Mouse (Mus musculus): ENCODE measurements at regions not wholly inside any gene's neighbourhood (a gene's known extent, or its start where the extent isn't known, plus 50 kb on each side); places are given as distances from the start of the nearest gene placed in this dataset.

DNA sequence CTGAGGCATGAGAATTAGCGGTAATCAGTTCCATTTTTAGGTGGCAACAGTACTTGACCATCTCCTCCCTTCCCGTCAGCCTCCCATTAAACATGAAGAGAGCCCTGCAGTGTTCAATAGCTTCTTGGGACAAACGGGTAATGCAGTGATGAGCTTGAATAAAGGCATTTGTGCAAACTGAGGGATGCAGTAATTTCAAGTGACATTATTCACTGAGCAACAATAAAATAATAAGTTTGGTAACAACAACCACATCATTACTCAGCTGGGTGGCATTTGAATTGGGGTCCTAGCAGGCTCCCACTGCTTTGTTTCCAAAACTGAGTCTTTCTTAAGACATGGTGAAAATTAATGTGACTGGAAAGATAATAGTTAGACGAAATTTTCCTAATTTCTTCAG, 315.2 kb upstream of the C030005K15Rik start:
- in situ Hi-C loops (cut with MboI, MseI): no loop called here

GRCm38 (mm10) chr10:98043873-98044272, 317.3 kb upstream of the C030005K15Rik start:
- in situ Hi-C loops (cut with MboI, MseI): no loop called here

GRCm38 (mm10) chr10:98044579-98044978, 318.0 kb upstream of the C030005K15Rik start:
- in situ Hi-C loops (cut with MboI, MseI): no loop called here

DNA sequence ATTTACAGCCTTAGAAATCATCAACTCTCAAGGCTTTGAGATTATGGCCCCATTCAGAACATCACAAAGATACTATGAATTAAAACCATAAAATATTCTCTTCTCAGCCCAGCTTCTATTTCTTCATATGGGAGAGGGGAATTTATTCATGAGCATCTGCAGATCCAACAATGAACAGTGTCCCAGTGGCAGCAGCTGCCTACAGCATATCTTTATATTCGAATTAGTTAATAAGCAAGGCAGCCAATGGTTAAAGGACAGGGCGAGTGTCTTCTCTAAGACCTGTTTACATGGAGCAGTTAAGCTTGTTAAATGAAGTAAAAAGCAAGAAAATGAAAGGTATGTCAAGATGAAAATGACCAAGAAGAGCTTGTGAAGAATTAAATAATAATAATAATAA, 346.9 kb upstream of the C030005K15Rik start:
- in situ Hi-C loops (cut with MboI, MseI): no loop called here

DNA sequence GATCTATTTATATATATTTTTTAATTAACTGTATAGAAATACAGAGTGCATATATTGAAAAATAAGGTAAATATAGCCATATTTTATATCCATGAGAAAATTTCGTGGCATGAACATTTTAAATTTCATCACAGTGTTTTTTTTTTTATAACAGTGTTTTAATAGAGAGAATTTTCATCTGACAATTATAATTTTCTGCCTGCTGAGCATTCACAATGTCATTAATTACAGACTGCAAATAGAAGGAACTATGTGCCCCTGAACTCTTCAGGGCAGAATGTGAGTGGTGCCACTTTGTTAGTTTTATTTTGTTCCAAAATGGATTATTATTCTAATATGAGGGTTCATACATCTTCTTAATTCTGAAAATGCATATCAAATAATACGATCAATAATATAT, 358.3 kb upstream of the C030005K15Rik start:
- in situ Hi-C loops (cut with MboI, MseI): no loop called here

DNA sequence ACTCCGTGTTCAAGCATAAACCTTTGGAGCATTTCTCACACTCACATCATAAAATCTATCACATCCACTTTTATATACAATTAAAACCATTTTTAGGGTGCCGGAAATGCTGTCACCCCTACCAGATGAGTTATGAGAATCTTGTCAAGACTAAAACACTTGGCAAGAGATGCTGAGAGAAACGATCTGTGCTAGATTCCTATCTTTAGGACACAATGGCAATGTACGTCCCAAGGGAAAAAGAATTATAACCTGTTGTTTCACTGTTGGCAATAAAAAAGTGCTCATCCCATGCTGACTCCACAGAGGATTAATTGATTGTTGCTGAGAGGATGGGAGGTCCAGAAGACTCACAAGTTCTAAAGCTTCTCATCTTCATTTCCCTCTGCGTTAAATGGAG, 389.7 kb upstream of the C030005K15Rik start:
- in situ Hi-C loops (cut with MboI, MseI): no loop called here

DNA sequence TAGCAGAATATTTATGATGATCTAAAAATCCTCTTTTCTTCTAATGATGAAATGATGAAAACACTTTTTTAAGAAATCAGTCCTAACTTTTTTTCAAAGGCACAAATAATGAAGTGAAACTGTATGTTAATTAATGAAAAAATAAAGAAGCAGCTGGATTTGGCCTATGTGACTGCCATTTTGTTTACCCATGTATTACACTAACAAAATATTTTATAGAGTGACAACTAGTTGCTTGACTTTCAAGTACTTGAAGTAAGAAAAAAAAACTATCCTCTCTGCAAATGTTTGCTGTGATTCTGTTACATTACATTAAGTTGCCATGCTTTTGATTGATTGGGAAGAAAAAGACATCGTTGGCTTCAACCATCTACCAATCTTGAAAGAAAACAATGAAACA, 399.2 kb upstream of the C030005K15Rik start:
- in situ Hi-C loops (cut with MboI, MseI): no loop called here

GRCm38 (mm10) chr10:98135026-98135425, 408.5 kb upstream of the C030005K15Rik start:
- in situ Hi-C loops (cut with MboI, MseI): loop anchor here (10.0 kb wide), 1 partner anchor 160 kb away; no protein-coding TSS in a partner anchor

GRCm38 (mm10) chr10:98145773-98146172, 419.2 kb upstream of the C030005K15Rik start:
- in situ Hi-C loops (cut with MboI, MseI): no loop called here

DNA sequence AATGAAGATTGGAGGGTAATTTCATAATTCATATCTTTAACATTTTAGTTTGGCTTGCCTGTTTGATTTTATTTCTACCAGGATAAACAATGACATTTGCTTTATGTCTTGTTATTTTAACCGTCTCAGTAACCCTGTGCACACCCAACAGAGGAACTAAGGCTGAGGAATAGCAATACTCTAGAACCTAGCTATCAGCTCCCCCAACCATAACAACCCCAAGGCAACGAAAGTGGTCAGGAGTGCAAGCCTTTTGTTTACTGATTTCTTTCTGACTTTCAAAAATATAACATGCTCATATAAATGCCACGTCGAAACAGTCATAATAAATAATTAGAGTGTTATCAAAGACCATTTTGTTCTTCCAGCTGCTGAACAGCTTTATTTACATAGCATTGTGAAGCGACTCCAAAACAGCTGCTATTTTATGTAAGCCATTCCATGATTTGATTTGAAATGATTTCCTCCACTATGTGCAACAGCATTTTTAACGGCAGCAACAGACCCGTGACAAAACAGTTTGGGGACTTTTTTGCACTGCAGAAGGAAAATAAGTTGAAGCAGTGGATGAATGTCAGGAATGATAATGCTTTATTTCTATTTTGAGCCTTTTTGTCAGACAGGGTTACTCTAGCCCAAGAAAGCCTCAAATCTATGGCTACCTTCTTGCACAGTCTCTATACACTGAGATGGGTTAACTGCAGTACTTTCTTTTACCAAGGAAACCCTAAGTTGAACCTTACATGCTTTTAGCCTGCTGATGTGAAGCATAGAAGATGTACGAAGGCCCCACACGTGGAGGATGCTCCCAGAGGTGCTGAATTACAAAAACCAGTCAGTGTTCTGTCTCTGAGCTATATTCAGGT, 420.7 kb upstream of the C030005K15Rik start:
- in situ Hi-C loops (cut with MboI, MseI): no loop called here

DNA sequence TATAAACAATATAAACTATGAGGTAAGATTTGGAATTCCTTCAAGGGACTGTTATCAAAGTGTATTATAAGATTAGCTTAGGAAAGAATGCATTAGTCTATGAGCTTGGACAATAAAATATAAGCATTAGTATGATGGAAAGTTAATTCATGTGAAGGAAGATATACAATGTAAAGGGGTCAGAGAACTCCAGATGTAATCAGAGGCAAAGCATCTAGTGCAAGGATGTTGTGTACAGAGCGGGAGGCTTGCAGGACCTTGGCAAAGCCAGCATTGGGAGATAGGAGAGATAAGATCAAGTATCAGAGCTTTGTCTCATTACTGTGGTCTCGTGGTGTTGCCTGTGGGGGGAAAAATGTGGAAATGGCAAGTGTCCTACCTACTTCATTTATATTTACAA, 429.4 kb upstream of the C030005K15Rik start:
- in situ Hi-C loops (cut with MboI, MseI): no loop called here

- in situ Hi-C loops (cut with MboI, MseI): no loop called here
Measured at GRCm38 (mm10) chr10:98185666-98186065, 459.1 kb upstream of the C030005K15Rik start.

- in situ Hi-C loops (cut with MboI, MseI): no loop called here
Measured at GRCm38 (mm10) chr10:98196852-98197251, 470.3 kb upstream of the C030005K15Rik start.

DNA sequence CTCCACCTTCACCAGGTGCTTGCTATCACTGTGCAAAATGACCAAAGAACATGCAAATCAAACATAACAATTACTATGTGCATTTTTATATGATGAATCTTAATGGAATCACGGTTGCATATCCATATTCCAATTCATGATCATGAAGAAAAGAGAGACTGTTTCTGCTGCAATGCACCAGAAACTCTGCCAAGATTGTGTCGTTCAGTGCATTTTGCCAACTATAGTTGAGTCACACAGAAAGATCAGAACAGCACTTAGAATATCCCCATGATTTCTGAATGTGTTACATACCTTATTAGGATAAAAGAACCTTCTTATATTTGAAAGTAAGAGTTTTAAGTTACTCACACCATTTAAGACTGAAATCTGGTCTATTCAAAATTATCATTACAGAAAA, 483.7 kb upstream of the C030005K15Rik start:
- in situ Hi-C loops (cut with MboI, MseI): no loop called here

GRCm38 (mm10) chr10:98212876-98213587, 486.5 kb upstream of the C030005K15Rik start:
- in situ Hi-C loops (cut with MboI, MseI): no loop called here

DNA sequence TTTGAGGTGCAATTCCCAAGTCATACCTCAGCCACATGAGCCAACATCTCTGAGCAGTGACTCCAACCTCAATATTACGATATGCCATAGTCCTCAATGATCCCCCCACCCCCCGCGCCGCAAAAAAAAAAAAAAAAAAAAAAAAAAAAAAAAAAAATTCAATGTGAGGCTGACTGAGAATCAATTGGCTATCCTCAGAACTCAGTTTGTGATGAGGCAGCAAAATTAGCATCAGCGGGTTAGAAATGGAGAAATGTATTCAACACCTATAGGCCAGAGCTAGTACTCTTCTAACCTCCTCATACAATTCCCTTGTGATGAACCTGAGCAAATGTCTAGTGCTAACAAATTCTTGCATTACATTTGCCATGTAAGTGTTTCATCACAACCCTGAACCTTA, 504.5 kb upstream of the C030005K15Rik start:
- in situ Hi-C loops (cut with MboI, MseI): no loop called here

- in situ Hi-C loops (cut with MboI, MseI): no loop called here
Measured at GRCm38 (mm10) chr10:98231705-98232235, 505.2 kb upstream of the C030005K15Rik start.

DNA sequence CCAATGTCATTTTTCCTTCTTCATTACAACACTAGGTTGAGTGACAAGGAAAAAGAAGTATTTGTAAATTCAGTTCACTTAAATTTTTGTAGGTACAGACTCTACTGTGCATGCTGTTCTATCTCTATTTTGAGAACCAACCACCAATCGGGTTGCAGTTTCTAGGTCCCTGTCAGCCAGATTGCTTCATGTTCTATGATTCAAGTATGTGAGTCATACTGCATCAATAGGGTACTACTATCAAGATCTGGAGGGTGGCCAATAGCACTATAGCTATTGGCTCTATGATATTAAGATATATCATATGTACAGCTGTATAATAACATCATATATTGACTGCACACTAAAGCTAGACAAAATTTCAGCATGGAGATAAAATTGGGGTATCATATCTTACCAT, 521.8 kb upstream of the C030005K15Rik start:
- in situ Hi-C loops (cut with MboI, MseI): no loop called here

GRCm38 (mm10) chr10:98257980-98258707, 531.6 kb upstream of the C030005K15Rik start:
- in situ Hi-C loops (cut with MboI, MseI): no loop called here

- in situ Hi-C loops (cut with MboI, MseI): no loop called here
Measured at GRCm38 (mm10) chr10:98259283-98259682, 532.7 kb upstream of the C030005K15Rik start.

- in situ Hi-C loops (cut with MboI, MseI): no loop called here
Measured at GRCm38 (mm10) chr10:98268511-98268910, 542.0 kb upstream of the C030005K15Rik start.

DNA sequence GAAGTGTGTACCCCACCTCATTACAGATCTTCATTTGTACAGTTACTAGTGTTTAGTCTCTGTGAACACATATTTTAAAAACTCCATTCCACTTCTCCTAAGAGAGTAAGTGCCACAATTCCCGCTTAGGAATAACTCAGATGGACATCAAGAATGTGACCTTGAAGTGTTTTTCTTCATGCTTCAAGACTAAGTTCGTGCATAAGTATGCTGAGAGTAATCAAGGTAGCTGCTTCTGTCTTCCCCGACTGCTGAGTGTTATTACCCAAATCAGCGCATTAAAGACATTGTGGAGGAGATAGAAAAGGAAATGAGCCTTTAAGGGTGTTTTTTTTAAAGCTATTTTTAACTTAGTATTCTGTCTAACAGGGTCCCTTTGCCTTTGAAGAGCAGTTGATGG, 565.1 kb upstream of the C030005K15Rik start:
- in situ Hi-C loops (cut with MboI, MseI): loop anchor here (10.0 kb wide), 1 partner anchor 157 kb away; no protein-coding TSS in a partner anchor
